Mouse (Mus musculus) liver, embryonic 11.5 days (tissue): ENCODE measurements around the gene Aloxe3. TPM values are rescaled to one million over a fixed set of nuclear protein-coding genes. Genes with fewer than 3 reads are reported as not detected.
A peak's percentile ranks its signal among the peaks of the same experiment; 100 is the strongest.
"Not testable (repeated sequence)": the region's sequence is repeated elsewhere in the genome, so short reads cannot be mapped to it uniquely, and the experiment has no call there.

Experiments used
- ATAC-seq: fragments of 200-750 bp; cut with Nextera tagmentation; replicated peaks from 2 replicates; pipeline ENCODE4 v1.8.0; 2017; ENCODE audit warnings: moderate number of reproducible peaks, mild to moderate bottlenecking, moderate TSS enrichment, moderate library complexity; ENCODE audit not compliant: low FRiP score
- DNase-seq: peaks from one replicate; pipeline ENCODE4 v3.0.0-alpha.2; 2017; ENCODE audit warnings: low spot score
- H3K27ac ChIP-seq: fragments of 300-500 bp; sonication (generic); 2 replicates; pipeline ENCODE4 v1.5.1; 2014; ENCODE audit warnings: mild to moderate bottlenecking, low read depth, low read length, control low read depth
- H3K27me3 ChIP-seq: fragments of 300-500 bp; sonication (generic); replicated peaks from 2 replicates; pipeline ENCODE4 v1.6.1; 2014; ENCODE audit warnings: low read length, mixed read lengths; ENCODE audit not compliant: control insufficient read depth, insufficient read depth
- H3K36me3 ChIP-seq: fragments of 300-500 bp; sonication (generic); 2 replicates; pipeline ENCODE4 v1.6.1; 2014; ENCODE audit warnings: mild to moderate bottlenecking, low read length, moderate library complexity, mixed read lengths; ENCODE audit not compliant: control insufficient read depth, insufficient read depth
- H3K4me1 ChIP-seq: fragments of 300-500 bp; sonication (generic); replicated peaks from 2 replicates; pipeline ENCODE4 v1.6.1; 2014; ENCODE audit warnings: low read length, mixed read lengths; ENCODE audit not compliant: control insufficient read depth, insufficient read depth
- H3K4me2 ChIP-seq: fragments of 300-500 bp; sonication (generic); 2 replicates; pipeline ENCODE4 v1.6.1; 2014; ENCODE audit warnings: mild to moderate bottlenecking, control low read depth, moderate library complexity
- H3K4me3 ChIP-seq: fragments of 300-500 bp; sonication (generic); 2 replicates; pipeline ENCODE4 v1.5.1; 2014; ENCODE audit warnings: low read depth, low read length, control low read depth
- H3K9ac ChIP-seq: fragments of 300-500 bp; sonication (generic); 2 replicates; pipeline ENCODE4 v1.6.1; 2014; ENCODE audit warnings: low read depth, low read length, control low read depth
- H3K9me3 ChIP-seq: fragments of 300-500 bp; sonication (generic); 2 replicates; pipeline ENCODE4 v1.6.1; 2016; ENCODE audit warnings: low read length, inconsistent platforms, mixed read lengths; ENCODE audit not compliant: control insufficient read depth
- WGBS: fragments of 180-500 bp; shearing (Covaris S2); extraction: QIAGEN DNeasy Blood & Tissue Kit; methylation state at CpG from one replicate; pipeline ENCODE4 v1.1.7; 2014; 5-methylcytosine and 5-hydroxymethylcytosine counted together
- polyA plus RNA-seq: library from polyadenylated mRNA; unstranded; fragments of >200 nt; fragmentation: Nextera tagmentation; extraction: Ambion mirVana; gene quantifications from 2 replicates; pipeline ENCODE4 v1.2.1, GENCODE M21; 2014

Aloxe3 gene
- polyA plus RNA-seq, 1 experiment from 2014 or later: not detected

DNA sequence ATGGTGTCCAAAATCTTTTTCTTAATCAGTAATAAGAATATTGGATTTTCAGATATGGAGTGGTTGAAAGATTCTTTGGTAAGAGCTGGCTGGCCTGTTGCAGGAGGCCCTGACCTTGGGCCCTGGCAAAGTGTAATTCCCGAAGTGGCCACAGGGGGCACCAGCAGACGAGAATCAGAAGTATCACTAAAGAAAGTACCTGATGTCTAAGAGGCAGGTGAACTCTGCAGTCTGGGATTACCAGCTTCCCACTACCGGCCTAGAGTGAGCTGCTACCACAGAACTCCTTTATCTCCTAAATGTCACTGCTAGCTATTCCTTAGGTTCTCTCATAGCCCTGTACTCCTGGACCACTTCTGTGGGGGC lies 33.3 kb upstream of the Aloxe3 start:
- H3K9ac ChIP-seq: no peak overlapping the region
- ATAC-seq (no peak), DNase-seq (peak; percentile 73)
- H3K27ac ChIP-seq: no peak overlapping the region
- peaks cover 36% of the 10 kb centered on the region for H3K4me1 ChIP-seq
- no peaks in the 10 kb centered on the region for H3K27me3 ChIP-seq
- H3K9me3 ChIP-seq: no peaks in the 10 kb centered on the region
- 3% methylated on average over 3 of the region's 3 CpGs for WGBS
- peaks cover 14% of the 10 kb centered on the region for H3K36me3 ChIP-seq
- H3K4me2 ChIP-seq: no peak overlapping the region
- H3K4me3 ChIP-seq: no peak overlapping the region

DNA sequence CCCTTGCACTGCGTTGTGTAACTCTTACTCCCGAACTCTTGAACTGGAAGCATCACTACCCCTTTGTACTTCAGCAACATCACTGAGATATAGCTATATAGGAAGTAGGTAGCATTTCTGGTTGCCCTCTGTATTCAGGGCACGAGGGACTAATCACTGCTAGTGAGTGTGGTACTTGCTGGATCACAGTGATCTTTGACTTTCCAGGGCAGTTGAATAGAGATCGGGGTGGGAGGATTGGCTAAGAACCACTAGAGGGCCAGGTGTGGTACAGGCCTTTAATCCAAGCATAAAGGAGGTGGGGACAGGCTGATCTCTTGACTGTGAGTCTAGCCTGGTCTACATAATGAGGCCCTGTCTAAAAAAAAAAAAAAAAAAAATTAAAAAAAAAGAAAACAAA lies 32.8 kb upstream of the Aloxe3 start:
- H3K9ac ChIP-seq: no peak overlapping the region
- H3K27me3 ChIP-seq: no peaks in the 10 kb centered on the region
- no peak overlapping the region for H3K4me3 ChIP-seq
- peaks cover 37% of the 10 kb centered on the region for H3K4me1 ChIP-seq
- no peak overlapping the region for H3K27ac ChIP-seq
- H3K9me3 ChIP-seq: no peaks in the 10 kb centered on the region
- DNase-seq (no peak), ATAC-seq (no peak)
- no peak overlapping the region for H3K4me2 ChIP-seq
- 83% methylated on average over 4 of the region's 4 CpGs for WGBS
- H3K36me3 ChIP-seq: peaks cover 14% of the 10 kb centered on the region

DNA sequence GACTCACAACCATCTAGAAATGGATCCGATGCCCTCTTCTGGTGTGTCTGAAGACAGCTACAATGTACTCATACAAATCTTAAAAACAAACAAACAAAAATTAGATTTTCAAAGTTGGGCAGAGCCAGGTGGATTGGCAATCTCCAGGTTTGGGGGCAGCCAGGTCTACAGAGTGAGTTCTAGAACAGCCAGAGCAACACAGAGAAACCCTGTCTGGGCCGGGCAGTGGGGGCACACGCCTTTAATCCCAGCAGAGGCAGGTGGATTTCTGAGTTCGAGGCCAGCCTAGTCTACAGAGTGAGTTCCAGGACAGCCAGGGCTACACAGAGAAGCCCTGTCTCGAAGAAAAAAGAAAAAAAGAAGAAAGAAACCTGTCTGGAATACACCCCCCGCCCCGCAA lies 31.8 kb upstream of the Aloxe3 start:
- DNase-seq, H3K4me3 ChIP-seq, H3K27ac ChIP-seq, ATAC-seq, H3K4me2 ChIP-seq, H3K27me3 ChIP-seq, H3K9me3 ChIP-seq, H3K9ac ChIP-seq: not testable (repeated sequence)
- Histone ChIP-seq H3K4me1 (peaks cover 42% of the 10 kb centered on the region), H3K36me3 (peaks cover 14% of the 10 kb centered on the region)
- 90% methylated on average over 7 of the region's 7 CpGs for WGBS

DNA sequence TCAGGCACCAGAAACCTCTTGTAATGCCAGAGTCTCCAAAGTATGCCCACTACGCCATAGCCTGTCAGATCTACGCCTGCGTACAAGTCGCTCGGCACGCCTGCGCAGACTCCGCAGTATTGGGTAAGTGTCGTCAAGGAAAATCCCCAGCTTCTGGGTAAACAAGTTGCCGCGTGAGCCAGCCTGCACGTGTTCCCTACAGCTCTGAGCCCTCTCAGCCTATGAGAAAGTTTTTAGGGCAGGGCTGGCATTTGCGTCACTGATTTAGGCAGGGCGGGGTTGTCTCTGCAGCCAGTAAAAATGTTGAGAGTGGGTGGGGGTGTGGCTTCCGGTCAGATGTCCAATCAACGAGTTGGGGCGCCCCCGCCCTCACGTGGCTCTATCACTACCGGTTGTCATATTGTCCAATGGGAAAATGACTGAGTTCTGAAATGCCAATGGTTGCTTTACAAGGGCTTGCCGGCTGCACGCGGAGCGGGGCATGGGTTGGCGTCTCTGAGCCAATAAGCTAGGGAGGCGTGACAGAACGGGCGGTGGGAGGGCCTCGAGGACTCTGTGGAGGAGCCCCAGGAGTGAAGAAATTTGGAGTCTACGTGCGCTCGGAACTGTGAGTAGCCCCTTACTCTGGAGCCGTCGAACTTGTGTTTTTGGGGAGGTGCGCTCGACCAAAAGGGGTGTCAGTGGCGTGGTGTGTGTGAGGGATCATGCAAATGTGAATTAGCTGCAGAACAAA lies 30.8 kb upstream of the Aloxe3 start, which contains the start of gene Per1:
Gene Per1 (plus strand): TSS at position 521 of the 733 bp plus-strand sequence.
- ATAC-seq: peak; percentile 89
- Histone ChIP-seq H3K27ac (peak within 1 kb of the TSS; percentile 78), H3K4me2 (peak within 1 kb of the TSS; percentile 99), H3K4me3 (peak within 1 kb of the TSS; percentile 51), H3K27me3 (no peaks in the 10 kb centered on the region), H3K36me3 (peaks cover 10% of the 10 kb centered on the region), H3K9me3 (no peaks in the 10 kb centered on the region), H3K4me1 (peaks cover 42% of the 10 kb centered on the region), H3K9ac (peak within 1 kb of the TSS; percentile 57)
- WGBS: under 1% methylated on average over 37 of the region's 37 CpGs
- DNase-seq: peak; percentile 96

DNA sequence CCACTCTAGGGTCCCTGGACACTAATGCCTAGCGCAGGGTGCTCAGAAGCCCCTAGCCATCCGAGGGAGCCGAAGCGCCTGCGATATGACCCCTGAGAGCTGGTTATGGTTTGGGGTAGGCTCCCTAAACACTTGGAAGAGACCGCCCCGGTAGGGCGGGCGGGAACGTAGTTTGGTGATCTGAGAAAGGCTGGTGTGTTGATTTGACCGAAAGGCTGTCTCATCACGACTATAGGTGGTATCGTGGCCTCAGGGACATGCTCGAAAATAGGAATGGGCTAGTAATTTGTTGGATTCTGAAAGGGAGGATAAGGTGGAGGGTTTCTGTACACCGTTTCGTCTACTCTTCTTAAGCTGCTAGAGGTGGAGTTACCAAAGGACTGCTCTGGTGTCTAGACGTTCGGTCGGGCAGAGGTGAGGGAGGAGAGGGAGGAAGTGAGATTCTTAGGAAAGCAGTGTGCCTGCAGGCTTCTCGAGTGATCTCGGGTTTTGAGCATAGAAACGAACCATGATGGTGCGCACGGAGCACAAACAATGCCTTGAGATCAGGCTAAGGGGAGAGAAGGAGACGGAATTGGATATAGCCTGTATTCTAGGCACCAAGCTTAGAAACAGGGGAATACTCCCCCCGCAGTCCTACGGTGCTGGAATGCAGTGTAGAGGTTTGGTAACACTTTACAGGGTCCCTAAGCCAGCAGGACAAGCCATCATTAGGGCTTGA lies 30.0 kb upstream of the Aloxe3 start:
- DNase-seq (peak; percentile 62), ATAC-seq (no peak)
- Histone ChIP-seq H3K27ac (peak overlapping the region; percentile 78), H3K4me3 (peak overlapping the region; percentile 51), H3K36me3 (peaks cover 6% of the 10 kb centered on the region), H3K4me1 (peaks cover 45% of the 10 kb centered on the region), H3K9me3 (no peaks in the 10 kb centered on the region), H3K4me2 (peak overlapping the region; percentile 99), H3K9ac (peak overlapping the region; percentile 57), H3K27me3 (no peaks in the 10 kb centered on the region)
- 3% methylated on average over 27 of the region's 27 CpGs for WGBS

DNA sequence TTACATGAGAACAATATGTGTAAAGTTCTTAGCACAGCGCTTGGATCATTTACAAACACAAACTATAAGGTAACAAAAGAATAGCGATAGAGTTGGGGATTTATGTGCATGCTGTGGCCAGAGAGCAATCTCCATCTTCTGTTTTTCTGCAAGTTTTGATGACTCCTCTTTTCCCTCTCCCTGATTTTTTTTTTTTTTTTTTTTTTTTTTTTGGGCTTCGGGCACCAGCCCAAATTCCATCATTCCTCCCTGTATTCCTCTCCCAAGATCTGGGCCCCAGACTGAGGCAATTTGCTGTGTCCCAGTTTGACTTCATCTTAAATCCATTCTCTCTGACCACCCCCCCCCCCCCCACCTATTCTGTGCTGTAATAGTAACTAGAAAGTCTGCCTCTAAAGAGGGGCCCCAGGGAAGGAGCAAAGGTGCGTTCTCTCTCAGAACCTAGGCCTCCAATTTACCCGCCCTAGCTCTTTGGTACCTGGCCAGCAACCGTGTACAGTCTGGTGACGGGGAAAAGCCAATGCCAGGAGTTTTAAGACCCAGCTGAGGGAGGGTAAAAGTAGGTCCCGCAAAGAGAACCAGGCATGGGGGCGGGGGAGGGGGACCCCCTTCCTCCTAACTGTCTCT lies 29.2 kb upstream of the Aloxe3 start:
- Histone ChIP-seq H3K4me2 (peak overlapping the region; percentile 99), H3K9me3 (no peaks in the 10 kb centered on the region), H3K9ac (peak overlapping the region; percentile 57), H3K36me3 (peaks cover 11% of the 10 kb centered on the region; the same call in 1 of the 2 replicates), H3K4me1 (peaks cover 46% of the 10 kb centered on the region), H3K4me3 (peak overlapping the region; percentile 51), H3K27ac (peak overlapping the region; percentile 78; the same call in 1 of the 2 replicates), H3K27me3 (no peaks in the 10 kb centered on the region)
- WGBS: 19% methylated on average over 9 of the region's 9 CpGs
- no peak for ATAC-seq
- no peak for DNase-seq

DNA sequence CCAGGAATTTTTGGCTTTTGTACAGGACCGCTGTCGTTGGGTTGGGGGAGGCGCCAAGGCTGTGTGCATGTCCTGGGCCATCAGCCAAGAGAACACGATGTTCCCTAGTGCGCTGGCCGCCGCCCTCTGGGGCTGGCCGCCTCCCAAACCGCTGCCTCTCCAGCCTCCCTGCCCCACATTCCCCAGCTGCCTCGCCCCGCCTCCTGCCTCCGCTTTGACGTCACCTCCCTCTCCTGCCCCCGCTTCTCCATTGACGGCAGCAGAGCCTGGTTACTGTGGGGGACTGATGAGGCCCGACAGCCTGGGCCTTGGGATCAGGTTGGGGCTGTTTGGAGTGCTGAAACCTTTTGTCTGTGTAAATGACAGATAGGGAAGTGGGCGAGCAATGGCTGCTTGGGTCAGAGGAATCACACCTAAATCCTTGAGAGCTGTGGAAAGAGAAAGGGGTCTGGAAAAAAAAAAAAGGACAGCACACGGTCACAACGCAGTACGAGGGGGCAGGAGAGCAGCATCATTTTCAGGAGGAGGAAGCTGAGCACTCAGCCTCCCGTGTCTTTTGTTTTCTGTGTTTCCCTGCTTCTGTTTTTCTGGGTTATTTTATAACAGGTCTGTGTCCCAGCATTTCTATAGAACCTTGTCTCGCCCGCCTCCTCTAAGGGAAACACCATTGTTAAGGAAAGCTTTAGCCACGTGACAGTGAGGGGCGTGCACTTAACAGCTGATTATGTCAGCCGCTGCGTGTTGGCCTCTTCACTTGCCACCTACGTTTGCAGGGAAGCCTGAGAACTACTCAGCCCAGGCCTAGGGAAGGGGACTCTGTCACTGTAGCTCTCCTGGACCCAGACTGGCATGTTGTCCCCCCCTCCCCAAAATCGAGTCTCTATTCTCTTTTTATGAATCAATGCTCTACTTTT lies 28.5 kb upstream of the Aloxe3 start:
- WGBS: 3% methylated on average over 29 of the region's 29 CpGs
- peak overlapping the region; percentile 4 for H3K9ac ChIP-seq
- no peaks in the 10 kb centered on the region for H3K9me3 ChIP-seq
- peak; percentile 23 for ATAC-seq
- peak overlapping the region; percentile 39 for H3K4me3 ChIP-seq
- peak overlapping the region; percentile 78 for H3K27ac ChIP-seq
- peak; percentile 87 for DNase-seq
- peaks cover 46% of the 10 kb centered on the region for H3K4me1 ChIP-seq
- H3K4me2 ChIP-seq: peak overlapping the region; percentile 99
- no peaks in the 10 kb centered on the region for H3K27me3 ChIP-seq
- H3K36me3 ChIP-seq: peaks cover 13% of the 10 kb centered on the region; the same call in 1 of the 2 replicates
